Mouse (Mus musculus): ENCODE results near the gene Atp5b. TPM values are rescaled to one million over a fixed set of nuclear protein-coding genes. Genes with fewer than 3 reads are reported as not detected.
"Not testable (repeated sequence)": the region's sequence is repeated elsewhere in the genome, so short reads cannot be mapped to it uniquely, and the experiment has no call there.

Atp5b gene
- polyA plus RNA-seq, 1 experiment: 9,352 TPM

DNA sequence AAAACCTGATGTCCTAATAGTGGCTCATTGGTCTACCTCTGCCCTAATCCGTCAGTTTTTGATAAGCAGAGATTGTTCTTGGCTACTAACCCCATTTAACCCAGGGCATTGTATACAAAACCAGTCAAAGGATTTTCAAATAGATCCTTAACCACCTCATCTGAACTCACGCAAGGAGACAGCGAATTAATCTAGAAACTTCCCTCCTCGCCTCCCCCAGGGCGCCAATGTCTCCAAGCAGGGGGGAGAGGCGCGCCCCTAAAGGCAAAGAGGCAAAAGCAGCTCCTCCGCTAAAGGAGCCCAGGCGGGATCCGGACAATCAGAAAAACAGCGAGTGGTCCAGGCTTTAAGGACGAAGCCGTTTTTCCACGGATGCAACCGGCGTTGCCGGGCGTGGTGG is 24.9 kb upstream of the Atp5b start:
- Histone ChIP-seq H3K4me3 (ENCODE audit: insufficient read depth, low read depth, low read length) (peak overlapping the region; percentile 94), H3K27ac (replicated peaks; ENCODE audit: low read depth, low read length) (peak overlapping the region; percentile 99), H3K4me1 (ENCODE audit: control insufficient read depth, insufficient read depth, insufficient read length, low read length) (peaks cover 7% of the 10 kb centered on the region; the same call in 1 of the 2 replicates)

DNA sequence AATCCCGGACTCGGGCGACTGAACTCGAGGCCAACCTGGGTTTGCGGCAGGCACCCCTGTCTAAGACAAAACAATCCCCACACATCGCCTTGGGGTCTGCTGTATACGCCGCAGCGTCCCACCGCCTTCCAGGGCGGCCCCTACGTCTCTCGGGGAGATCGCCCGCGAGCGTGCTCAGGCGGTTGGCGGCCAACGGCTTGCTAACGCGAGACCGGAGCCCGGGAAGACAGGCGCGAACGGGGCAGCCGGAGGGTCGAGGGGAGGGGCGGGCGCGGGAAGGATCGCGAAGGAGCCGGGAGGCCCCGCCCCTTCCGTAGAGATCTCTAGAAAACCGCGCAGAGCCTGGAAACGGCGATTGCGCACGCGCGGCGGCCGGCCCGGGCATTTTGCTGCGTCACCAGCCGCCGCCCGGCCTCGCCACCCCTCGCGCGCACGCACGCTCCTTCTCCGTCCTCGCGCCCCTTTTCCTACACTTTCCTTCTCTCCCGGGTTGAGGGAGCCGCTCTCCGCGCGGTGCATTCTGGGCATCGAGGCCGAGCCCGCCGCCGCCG is 24.4 kb upstream of the Atp5b start, which contains the start of gene Ptges3:
Gene Ptges3 (plus strand): TSS at position 354 of the 551 bp plus-strand sequence.
- H3K27ac ChIP-seq (replicated peaks; ENCODE audit: low read depth, low read length): peak within 1 kb of the TSS; percentile 99
- peak within 1 kb of the TSS; percentile 94 for H3K4me3 ChIP-seq (ENCODE audit: insufficient read depth, low read depth, low read length)
- H3K4me1 ChIP-seq (ENCODE audit: control insufficient read depth, insufficient read depth, insufficient read length, low read length): peaks cover 7% of the 10 kb centered on the region

DNA sequence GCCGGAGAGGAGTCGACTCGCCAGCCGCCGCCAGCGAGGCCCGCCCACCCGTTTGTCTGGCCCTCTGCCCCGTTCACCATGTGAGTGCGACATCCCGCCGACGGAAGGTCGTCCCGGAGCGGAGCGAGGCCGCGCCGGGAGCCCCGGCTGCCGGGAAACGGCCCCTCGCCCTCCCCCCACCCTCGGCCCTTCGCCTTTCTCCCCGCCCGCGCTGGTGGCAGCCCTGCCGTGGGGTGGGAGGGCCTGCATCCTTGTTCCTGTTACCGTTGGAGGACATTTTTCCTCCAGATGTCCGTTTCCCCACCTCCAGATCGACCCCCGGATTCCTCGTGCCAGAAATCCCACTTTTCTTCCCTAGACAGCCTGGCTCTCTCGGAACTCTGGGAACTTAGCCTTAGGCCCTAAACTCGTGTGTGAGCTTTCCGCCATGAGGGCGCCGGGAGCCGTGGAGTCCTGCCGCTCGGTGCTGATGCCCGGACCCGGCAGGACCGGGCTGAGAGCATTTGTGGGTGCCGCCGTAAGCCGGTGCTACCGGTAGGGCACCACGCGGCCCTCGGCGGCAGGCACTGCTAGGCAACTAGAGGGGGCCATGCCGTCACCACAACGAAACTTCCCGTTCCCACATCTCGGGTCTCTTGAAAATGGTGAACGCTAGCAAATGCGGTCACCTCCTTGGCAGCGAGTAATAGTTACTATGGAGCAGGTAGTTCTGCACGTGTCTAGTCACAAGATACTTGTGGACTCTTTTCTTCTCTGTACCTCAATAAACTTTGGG is 23.7 kb upstream of the Atp5b start:
- Histone ChIP-seq H3K4me3 (ENCODE audit: insufficient read depth, low read depth, low read length) (peak overlapping the region; percentile 87), H3K27ac (replicated peaks; ENCODE audit: low read depth, low read length) (peak overlapping the region; percentile 89), H3K4me1 (ENCODE audit: control insufficient read depth, insufficient read depth, insufficient read length, low read length) (peaks cover 7% of the 10 kb centered on the region)

DNA sequence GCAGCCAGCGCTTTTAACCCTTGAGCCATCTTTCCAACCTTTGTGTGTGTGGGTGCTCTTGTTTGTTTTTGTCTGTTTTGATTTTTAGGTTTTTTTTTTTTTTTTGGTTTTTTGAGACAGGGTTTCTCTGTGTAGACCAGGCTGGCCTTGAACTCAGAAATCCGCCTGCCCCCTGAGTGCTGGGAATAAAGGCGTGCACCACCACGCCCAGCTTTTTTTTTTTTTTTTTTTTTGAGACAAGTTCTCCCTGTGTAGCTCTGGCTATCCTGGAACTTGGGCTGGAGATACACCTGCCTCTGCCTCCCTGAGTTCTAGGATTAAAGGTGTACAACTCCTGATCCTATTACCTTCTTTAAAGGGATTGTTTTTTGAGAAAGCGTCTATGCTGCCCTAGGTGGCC is 22.0 kb upstream of the Atp5b start:
- peaks cover 7% of the 10 kb centered on the region for H3K4me1 ChIP-seq (ENCODE audit: control insufficient read depth, insufficient read depth, insufficient read length, low read length)
- H3K4me3 ChIP-seq (ENCODE audit: insufficient read depth, low read depth, low read length): peak overlapping the region; percentile 34; the same call in 1 of the 2 replicates
- H3K27ac ChIP-seq (replicated peaks; ENCODE audit: low read depth, low read length): no peak overlapping the region

DNA sequence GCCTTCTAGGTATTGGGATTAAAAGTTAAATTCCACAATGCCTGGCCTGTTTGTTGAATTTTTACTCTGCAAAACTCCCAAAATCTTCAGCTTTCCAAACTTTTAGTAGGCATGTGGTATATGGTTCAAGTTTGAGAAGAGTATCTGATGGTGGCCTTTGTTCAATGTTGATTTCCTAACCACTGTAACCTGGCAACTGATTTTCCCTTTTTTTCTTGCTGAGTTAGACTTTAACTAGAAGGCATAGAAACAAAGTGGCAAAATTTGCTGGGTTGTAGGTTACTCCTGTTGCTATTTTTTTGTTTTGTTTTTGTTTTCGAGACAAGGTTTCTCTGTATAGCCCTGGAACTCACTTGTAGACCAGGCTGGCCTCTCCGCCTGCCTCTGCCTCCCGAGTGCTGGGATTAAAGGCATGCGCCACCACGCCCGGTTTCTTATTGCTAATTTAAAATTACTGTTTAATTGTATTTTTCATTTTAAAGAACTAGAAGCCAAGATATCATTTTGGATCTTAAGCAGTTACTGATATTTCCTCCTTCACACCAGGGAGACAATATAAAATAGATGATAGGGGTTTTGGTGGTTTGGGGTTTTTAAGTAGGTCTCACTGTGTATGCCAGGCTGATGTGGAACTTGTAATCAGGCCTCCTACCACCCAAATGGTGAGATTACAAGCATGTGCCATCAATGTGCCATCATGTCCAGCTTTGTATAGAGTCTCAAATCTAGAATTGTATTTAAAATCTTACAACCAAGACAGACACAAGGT is 20.7 kb upstream of the Atp5b start:
- Histone ChIP-seq H3K27ac (replicated peaks; ENCODE audit: low read depth, low read length) (no peak overlapping the region), H3K4me3 (ENCODE audit: insufficient read depth, low read depth, low read length) (no peak overlapping the region), H3K4me1 (ENCODE audit: control insufficient read depth, insufficient read depth, insufficient read length, low read length) (peaks cover 7% of the 10 kb centered on the region)

DNA sequence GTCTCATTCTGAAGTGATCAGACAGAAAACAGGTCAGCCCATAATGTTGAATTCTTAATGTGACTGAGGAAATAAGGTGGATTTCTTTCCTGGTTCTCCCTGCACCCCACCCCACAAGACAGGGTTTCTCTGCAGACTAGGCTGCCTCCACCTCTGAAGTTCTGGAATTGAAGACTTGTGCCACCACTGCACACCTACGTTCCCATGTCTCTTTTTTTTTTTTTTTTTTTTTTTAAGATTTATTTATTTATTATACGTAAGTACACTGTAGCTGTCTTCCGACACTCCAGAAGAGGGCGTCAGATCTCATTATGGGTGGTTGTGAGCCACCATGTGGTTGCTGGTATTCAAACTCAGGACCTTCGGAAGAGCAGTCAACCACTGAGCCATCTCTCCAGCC is 17.0 kb upstream of the Atp5b start:
- Histone ChIP-seq H3K27ac (replicated peaks; ENCODE audit: low read depth, low read length) (no peak overlapping the region), H3K4me3 (ENCODE audit: insufficient read depth, low read depth, low read length) (no peak overlapping the region), H3K4me1 (ENCODE audit: control insufficient read depth, insufficient read depth, insufficient read length, low read length) (peaks cover 2% of the 10 kb centered on the region; the same call in 1 of the 2 replicates)

DNA sequence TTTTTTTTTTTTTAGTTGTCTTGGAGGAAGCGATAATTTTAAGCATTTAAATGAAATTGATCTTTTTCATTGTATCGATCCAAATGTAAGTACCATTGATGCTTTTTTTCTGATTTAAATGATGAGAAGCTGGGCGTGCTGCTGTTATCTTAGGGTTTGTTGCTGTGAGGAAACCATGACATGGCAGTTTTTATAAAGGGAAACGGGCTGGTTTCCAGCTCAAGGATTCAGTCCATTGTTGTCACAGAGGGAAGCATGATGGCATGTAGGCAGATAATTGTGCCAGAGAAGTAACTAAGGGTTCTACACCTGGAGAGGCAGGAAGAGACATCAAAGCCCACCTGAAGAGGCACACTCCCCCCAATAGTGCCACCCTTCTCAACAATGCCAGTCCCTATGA is 13.9 kb upstream of the Atp5b start:
- no peaks in the 10 kb centered on the region for H3K4me1 ChIP-seq (ENCODE audit: control insufficient read depth, insufficient read depth, insufficient read length, low read length)
- no peak overlapping the region for H3K4me3 ChIP-seq (ENCODE audit: insufficient read depth, low read depth, low read length)
- no peak overlapping the region for H3K27ac ChIP-seq (replicated peaks; ENCODE audit: low read depth, low read length)

DNA sequence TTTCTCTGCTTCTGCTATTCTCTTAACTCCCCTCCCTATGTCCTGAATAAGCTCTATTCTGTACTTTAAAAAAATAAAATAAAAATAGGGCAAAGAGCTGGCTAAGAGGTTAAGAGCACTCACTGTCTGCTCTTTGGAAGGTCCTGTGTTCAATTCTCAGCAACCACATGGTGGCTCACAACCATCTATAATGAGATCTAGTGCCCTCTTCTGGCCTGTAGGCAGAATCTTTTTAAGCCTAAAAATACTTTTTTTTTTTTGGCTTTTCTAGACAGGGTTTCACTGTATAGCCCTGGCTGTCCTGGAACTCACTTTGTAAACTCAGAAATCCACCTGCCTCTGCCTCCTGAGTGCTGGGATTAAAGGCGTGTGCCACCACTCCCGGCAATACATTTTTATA is 12.6 kb upstream of the Atp5b start:
- not testable (repeated sequence) for H3K27ac ChIP-seq (replicated peaks; ENCODE audit: low read depth, low read length); H3K4me3 ChIP-seq (ENCODE audit: insufficient read depth, low read depth, low read length); H3K4me1 ChIP-seq (ENCODE audit: control insufficient read depth, insufficient read depth, insufficient read length, low read length)

DNA sequence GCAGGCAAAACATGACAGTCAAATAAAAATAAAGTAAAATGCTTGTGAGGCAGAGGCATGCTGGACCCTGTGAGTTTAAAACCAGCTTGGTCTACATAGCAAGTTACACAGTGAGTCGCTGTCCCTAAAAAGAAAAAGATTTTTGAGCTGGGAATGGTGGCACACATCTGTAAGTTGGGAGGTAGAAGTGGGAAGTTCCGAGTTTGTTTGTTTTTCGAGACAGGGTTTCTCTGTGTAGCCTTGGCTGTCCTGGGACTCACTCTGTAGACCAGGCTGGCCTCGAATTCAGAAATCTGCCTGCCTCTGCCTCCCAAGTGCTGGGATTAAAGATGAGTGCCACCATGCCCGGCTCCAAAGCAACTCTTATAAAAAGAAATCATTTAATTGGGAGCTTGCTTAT is 4.8 kb upstream of the Atp5b start:
- H3K4me1 ChIP-seq (ENCODE audit: control insufficient read depth, insufficient read depth, insufficient read length, low read length); H3K27ac ChIP-seq (replicated peaks; ENCODE audit: low read depth, low read length); H3K4me3 ChIP-seq (ENCODE audit: insufficient read depth, low read depth, low read length): not testable (repeated sequence)

DNA sequence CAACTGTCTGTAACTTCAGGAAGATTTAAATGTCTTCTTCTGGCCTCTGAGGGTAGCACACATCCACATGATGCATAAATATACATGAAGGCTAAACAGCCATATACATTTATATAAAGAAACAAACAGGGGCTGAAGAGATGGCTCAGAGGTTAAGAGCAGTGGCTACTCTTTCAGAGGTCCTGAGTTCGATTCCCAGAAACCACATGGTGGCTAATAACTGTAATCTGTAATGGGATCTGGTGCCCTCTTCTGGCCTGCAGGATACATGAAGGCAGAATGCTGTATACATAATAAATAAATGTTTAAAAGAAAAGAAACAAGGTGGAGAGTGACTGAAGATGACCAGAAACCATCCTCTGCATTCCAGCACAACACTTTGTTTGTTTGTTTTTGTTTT is 2.6 kb upstream of the Atp5b start:
- Histone ChIP-seq H3K4me3 (ENCODE audit: insufficient read depth, low read depth, low read length) (no peak overlapping the region), H3K4me1 (ENCODE audit: control insufficient read depth, insufficient read depth, insufficient read length, low read length) (no peaks in the 10 kb centered on the region), H3K27ac (replicated peaks; ENCODE audit: low read depth, low read length) (no peak overlapping the region)

DNA sequence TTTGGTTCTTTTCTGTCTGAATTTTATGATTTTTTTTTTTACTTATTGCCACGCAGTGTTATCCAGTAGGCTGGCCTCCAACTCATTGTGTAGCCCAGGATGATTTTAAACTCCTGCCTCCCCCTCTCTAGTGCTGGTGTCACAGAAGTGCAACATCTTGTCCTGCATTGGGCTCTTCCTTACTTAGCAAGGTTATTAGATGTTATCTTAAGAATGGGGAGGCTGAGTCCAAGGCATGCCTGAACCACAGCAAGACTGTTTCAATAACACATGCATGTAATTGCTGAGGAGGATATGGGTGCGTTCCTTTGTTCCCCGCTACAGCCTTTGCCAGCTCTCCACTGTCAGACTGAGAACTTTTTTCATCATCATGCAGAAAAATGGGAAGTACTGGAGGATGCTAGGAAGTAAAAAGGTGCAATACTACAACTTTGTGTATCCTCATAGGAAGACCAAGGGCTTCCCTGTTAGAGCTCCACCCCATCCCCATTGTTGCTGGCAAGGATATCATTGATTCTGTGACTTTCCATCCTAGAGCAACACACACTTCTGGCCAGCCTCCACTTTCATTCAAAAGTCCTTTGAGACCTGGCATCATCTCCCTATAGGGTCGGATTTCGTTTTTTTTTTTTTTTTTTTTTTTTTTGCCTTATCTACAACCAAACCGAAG is 1.1 kb upstream of the Atp5b start:
- Histone ChIP-seq H3K4me1 (ENCODE audit: control insufficient read depth, insufficient read depth, insufficient read length, low read length) (0 out of 2 replicates have a peak, but pooled peaks cover 3% of the 10 kb centered on the region), H3K27ac (replicated peaks; ENCODE audit: low read depth, low read length) (peak overlapping the region; percentile 97), H3K4me3 (ENCODE audit: insufficient read depth, low read depth, low read length) (peak overlapping the region; percentile 85)

DNA sequence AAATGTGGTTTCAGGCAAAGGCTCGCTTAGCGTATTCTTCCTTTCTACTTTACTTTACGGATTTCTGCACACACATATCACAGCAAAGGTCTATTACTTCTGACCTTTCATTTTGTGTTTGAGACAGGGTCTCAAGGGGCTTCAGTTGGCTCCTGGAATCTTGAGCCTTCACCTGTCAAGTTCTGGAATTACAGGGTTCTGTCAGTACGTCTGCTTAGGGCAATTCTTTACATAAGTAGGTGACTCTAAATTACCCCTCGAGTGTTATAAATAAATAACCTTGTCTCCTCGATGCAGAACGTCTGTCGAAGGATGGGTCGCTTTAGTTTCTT is 630 bp upstream of the Atp5b start:
- peak overlapping the region; percentile 97 for H3K27ac ChIP-seq (replicated peaks; ENCODE audit: low read depth, low read length)
- H3K4me3 ChIP-seq (ENCODE audit: insufficient read depth, low read depth, low read length): peak overlapping the region; percentile 85
- H3K4me1 ChIP-seq (ENCODE audit: control insufficient read depth, insufficient read depth, insufficient read length, low read length): 0 out of 2 replicates have a peak, but pooled peaks cover 3% of the 10 kb centered on the region

DNA sequence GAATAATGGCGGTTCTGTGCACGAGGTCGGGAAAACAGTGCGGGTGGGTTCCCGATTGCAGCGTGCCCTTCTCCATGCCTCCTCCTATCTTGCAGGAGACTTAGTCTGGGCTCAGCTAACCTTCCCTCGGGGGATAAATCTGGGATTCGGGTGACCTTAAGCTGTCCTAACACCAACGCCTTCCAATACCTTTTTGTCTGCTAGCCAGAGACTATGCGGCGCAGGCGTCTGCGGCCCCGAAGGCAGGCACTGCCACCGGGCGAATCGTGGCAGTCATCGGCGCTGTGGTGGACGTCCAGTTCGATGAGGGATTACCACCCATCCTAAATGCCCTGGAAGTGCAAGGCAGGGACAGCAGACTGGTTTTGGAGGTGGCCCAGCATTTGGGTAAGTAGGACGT is 615 bp downstream of the Atp5b start:
- Histone ChIP-seq H3K27ac (replicated peaks; ENCODE audit: low read depth, low read length) (peak overlapping the region; percentile 98), H3K4me3 (ENCODE audit: insufficient read depth, low read depth, low read length) (peak overlapping the region; percentile 97), H3K4me1 (ENCODE audit: control insufficient read depth, insufficient read depth, insufficient read length, low read length) (0 out of 2 replicates have a peak, but pooled peaks cover 3% of the 10 kb centered on the region)

DNA sequence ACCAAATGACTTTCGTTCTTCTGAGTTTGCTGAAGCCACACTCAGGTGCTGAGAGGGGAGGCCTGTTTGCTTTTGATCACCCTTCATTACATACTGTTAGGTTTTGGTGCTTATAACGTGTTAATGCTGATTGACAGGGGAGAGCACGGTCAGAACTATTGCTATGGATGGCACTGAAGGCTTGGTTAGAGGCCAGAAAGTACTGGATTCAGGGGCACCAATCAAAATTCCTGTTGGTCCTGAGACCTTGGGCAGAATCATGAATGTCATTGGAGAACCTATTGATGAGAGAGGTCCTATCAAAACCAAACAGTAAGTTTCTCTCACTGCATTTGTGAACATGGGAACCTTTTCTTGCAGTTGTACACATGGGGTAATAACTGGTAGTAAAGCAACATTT is 1.1 kb downstream of the Atp5b start:
- H3K4me1 ChIP-seq (ENCODE audit: control insufficient read depth, insufficient read depth, insufficient read length, low read length): 0 out of 2 replicates have a peak, but pooled peaks cover 3% of the 10 kb centered on the region
- H3K27ac ChIP-seq (replicated peaks; ENCODE audit: low read depth, low read length): peak overlapping the region; percentile 98
- peak overlapping the region; percentile 97 for H3K4me3 ChIP-seq (ENCODE audit: insufficient read depth, low read depth, low read length)

DNA sequence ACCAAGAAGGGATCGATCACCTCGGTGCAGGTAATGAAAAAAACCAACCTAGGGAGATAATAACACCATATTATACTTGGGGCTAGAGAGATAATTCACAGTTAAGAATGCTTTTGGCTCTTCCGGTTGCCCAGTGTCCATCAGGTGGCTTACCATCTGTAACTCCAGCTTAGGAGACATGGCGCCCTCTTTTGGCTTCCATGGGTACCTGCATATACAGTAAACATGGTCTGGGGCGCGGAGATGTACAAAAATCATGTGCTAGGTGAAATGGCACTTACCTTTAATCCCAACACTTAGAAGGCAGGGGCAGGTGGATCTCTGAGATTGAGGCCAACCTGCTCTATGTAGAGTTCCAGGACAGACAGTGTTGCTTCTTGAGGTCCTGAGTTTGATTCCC is 3.3 kb downstream of the Atp5b start:
- Histone ChIP-seq H3K27ac (replicated peaks; ENCODE audit: low read depth, low read length) (no peak overlapping the region), H3K4me3 (ENCODE audit: insufficient read depth, low read depth, low read length) (peak overlapping the region; percentile 16; the same call in 1 of the 2 replicates), H3K4me1 (ENCODE audit: control insufficient read depth, insufficient read depth, insufficient read length, low read length) (0 out of 2 replicates have a peak, but pooled peaks cover 3% of the 10 kb centered on the region)

All from brown adipose tissue, adult 24 weeks (tissue).